Mouse (Mus musculus) lung, adult 10 weeks (tissue): ENCODE results near the gene Aym1. TPM values are rescaled to one million over a fixed set of nuclear protein-coding genes. Genes with fewer than 3 reads are reported as not detected.

Experiments used
- polyA plus RNA-seq: library from polyadenylated mRNA; stranded (reverse); fragments of 350-450 nt; fragmentation: Illumina TruSeq; extraction: RNeasy Lipid Tissue Mini Kit (QIAGEN cat#74804); gene quantifications from one replicate; pipeline ENCODE4 v1.2.3, GENCODE M21; 2014; ENCODE audit warnings: low read depth, low replicate concordance; ENCODE audit not compliant: insufficient read depth

Aym1 gene
- polyA plus RNA-seq: not detected

DNA sequence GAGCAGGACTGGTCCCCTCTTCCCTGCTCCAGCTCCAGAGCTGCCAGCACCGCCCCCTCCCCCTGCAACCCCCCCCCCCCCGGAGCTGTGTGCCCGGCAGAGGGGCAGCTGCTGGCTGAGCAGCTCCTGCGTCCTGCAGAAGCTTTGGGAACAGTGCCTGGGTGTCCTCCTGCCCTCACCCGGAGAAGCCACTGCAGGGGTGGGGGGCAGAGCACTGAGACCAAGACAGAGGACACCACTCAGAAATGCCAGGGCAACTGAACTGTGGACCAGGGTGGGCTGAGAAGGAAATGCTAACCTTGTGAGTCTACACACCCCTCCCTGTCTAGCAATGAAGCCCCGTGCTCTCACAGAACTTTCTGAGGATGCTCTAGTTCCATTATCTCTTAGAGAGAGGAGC lies at the start of gene Aym1:
Aym1 (plus strand) TSS at position 109 of the 400 bp plus-strand sequence.

DNA sequence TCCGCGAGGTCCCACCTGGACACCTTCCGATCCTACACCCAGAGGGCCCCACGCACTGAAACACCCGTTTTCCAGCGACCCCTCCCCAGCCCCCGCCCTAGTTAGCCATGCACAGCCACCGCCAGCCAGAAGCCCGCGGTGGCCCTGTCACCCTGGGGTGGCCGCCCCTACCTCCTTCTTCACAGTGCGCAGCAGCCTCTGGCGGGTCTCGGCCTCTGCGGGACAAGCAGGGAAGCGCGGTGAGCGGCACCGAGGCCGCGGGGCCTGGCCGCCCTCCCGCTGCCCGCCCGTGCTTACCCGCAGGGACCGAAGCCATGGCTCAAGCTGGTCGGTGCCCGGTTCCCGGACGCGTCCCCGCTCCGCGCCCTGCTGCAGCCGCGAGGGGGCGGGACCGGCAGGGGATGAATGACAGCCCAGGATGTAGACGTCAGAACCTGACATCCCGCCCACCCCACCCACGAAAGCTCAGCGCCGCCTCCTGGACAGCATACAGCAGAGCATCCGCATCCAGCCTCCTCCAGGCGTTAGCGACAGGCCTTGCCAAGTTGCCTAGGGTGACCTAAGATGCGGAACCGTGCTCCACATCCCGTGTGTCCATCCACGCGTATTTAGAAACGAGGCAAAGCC lies 46.6 kb upstream of the Aym1 start, which contains the start of gene Sgsm1:
Sgsm1 (minus strand) TSS at position 410 of the 627 bp plus-strand sequence.

Other genes starting within 250 kb of the Aym1 start
- gene 2900026A02Rik, start 136.1 kb upstream of the Aym1 start, polyA plus RNA-seq: 9.5 TPM
- not detected for gene Tmem211, start 130.4 kb upstream of the Aym1 start, polyA plus RNA-seq
- gene Sgsm1, start 46.5 kb upstream of the Aym1 start, polyA plus RNA-seq: 1.6 TPM
- gene Wscd2, start 133.0 kb downstream of the Aym1 start, polyA plus RNA-seq: 1.5 TPM